Mouse (Mus musculus) heart, embryonic 11.5 days (tissue): ENCODE data around the gene Pdcd6. TPM values are rescaled to one million over a fixed set of nuclear protein-coding genes. Genes with fewer than 3 reads are reported as not detected.

ENCODE experiments used
- ATAC-seq: fragments of 200-750 bp; cut with Nextera tagmentation; replicated peaks from 2 replicates; pipeline ENCODE4 v1.8.0; 2017; ENCODE audit warnings: moderate library complexity; ENCODE audit not compliant: insufficient number of reproducible peaks, low FRiP score, low TSS enrichment
- H3K27ac ChIP-seq: fragments of 300-500 bp; sonication (generic); 2 replicates; pipeline ENCODE4 v1.5.1; 2014; ENCODE audit warnings: mild to moderate bottlenecking, low read depth, low read length
- H3K27me3 ChIP-seq: fragments of 300-500 bp; sonication (generic); 2 replicates; pipeline ENCODE4 v1.6.1; 2014; ENCODE audit warnings: mild to moderate bottlenecking, low read length, mixed read lengths; ENCODE audit not compliant: control insufficient read depth, insufficient read depth
- H3K36me3 ChIP-seq: fragments of 300-500 bp; sonication (generic); 2 replicates; pipeline ENCODE4 v1.6.1; 2014; ENCODE audit warnings: mild to moderate bottlenecking, low read length, moderate library complexity, mixed read lengths; ENCODE audit not compliant: control insufficient read depth, insufficient read depth
- H3K4me1 ChIP-seq: fragments of 300-500 bp; sonication (generic); 2 replicates; pipeline ENCODE4 v1.6.1; 2014; ENCODE audit warnings: low read length; ENCODE audit not compliant: control insufficient read depth, insufficient read depth
- H3K4me2 ChIP-seq: fragments of 300-500 bp; sonication (generic); 2 replicates; pipeline ENCODE4 v1.6.1; 2014; ENCODE audit warnings: mild to moderate bottlenecking, moderate library complexity
- H3K4me3 ChIP-seq: fragments of 300-500 bp; sonication (generic); 2 replicates; pipeline ENCODE4 v1.5.1; 2014; ENCODE audit warnings: low read depth, low read length
- H3K9ac ChIP-seq: fragments of 300-500 bp; sonication (generic); 2 replicates; pipeline ENCODE4 v1.6.1; 2014; ENCODE audit warnings: mild to moderate bottlenecking, low read depth, low read length, moderate library complexity
- H3K9me3 ChIP-seq: fragments of 300-500 bp; sonication (generic); replicated peaks from 2 replicates; pipeline ENCODE4 v1.6.1; 2016; ENCODE audit warnings: low read length; ENCODE audit not compliant: control insufficient read depth
- WGBS: fragments of 180-500 bp; shearing (Covaris S2); extraction: QIAGEN DNeasy Blood & Tissue Kit; methylation state at CpG from one replicate; pipeline ENCODE4 v1.1.7; 2014; ENCODE audit not compliant: insufficient replicate concordance; 5-methylcytosine and 5-hydroxymethylcytosine counted together
- polyA plus RNA-seq: library from polyadenylated mRNA; unstranded; fragments of >200 nt; fragmentation: Nextera tagmentation; extraction: Ambion mirVana; gene quantifications from 2 replicates; pipeline ENCODE4 v1.2.1, GENCODE M21; 2014

The Pdcd6 gene
- polyA plus RNA-seq, result 102 and 103 TPM in 2 replicates

GRCm38 (mm10) chr13:74317170-74317849, at the start of gene Pdcd6:
Pdcd6 (minus strand) TSS chr13:74317580.
- H3K27ac ChIP-seq, result no peak within 1 kb of the TSS; the same call in 1 of the 2 replicates
- H3K27me3 ChIP-seq, result no peaks in the 10 kb centered on the region
- under 1% methylated on average over 36 of the region's 36 CpGs for WGBS
- peak within 1 kb of the TSS; percentile 71 for H3K4me3 ChIP-seq
- H3K36me3 ChIP-seq, result peaks cover 14% of the 10 kb centered on the region
- peaks cover 5% of the 10 kb centered on the region; the same call in 1 of the 2 replicates for H3K4me1 ChIP-seq
- peak within 1 kb of the TSS; percentile 91 for H3K4me2 ChIP-seq
- H3K9ac ChIP-seq, result peak within 1 kb of the TSS; percentile 74
- H3K9me3 ChIP-seq, result no peaks in the 10 kb centered on the region
- peak; percentile 100 for ATAC-seq

- H3K4me1 ChIP-seq, result peaks cover 9% of the 10 kb centered on the region
- H3K27me3 ChIP-seq, result no peaks in the 10 kb centered on the region
- no peaks in the 10 kb centered on the region for H3K9me3 ChIP-seq
- H3K27ac ChIP-seq, result peak within 1 kb of the TSS; percentile 87
- 48% methylated on average over 8 of the region's 8 CpGs for WGBS
- H3K4me2 ChIP-seq, result peak within 1 kb of the TSS; percentile 58
- H3K9ac ChIP-seq, result peak within 1 kb of the TSS; percentile 64
- peaks cover 11% of the 10 kb centered on the region for H3K36me3 ChIP-seq
- peak within 1 kb of the TSS; percentile 23 for H3K4me3 ChIP-seq
- ATAC-seq, result peak; percentile 65; the same call in 1 of the 2 replicates
Measured at GRCm38 (mm10) chr13:74363859-74364235, 46.5 kb upstream of the Pdcd6 start, which contains the start of gene Lrrc14b. Lrrc14b (minus strand) TSS chr13:74364005.

GRCm38 (mm10) chr13:74363176-74363858, 45.9 kb upstream of the Pdcd6 start:
- Histone ChIP-seq H3K4me2 (peak overlapping the region; percentile 58), H3K4me3 (peak overlapping the region; percentile 23), H3K27me3 (no peaks in the 10 kb centered on the region), H3K27ac (peak overlapping the region; percentile 87), H3K36me3 (peaks cover 15% of the 10 kb centered on the region), H3K9ac (peak overlapping the region; percentile 64), H3K4me1 (peaks cover 9% of the 10 kb centered on the region), H3K9me3 (no peaks in the 10 kb centered on the region)
- WGBS, result 72% methylated on average over 13 of the region's 13 CpGs
- ATAC-seq, result peak; percentile 52

GRCm38 (mm10) chr13:74362218-74362617, 44.8 kb upstream of the Pdcd6 start:
- H3K4me2 ChIP-seq, result no peak overlapping the region
- ATAC-seq, result no peak
- H3K27ac ChIP-seq, result no peak overlapping the region
- no peak overlapping the region for H3K9ac ChIP-seq
- WGBS, result 68% methylated on average over 2 of the region's 2 CpGs
- no peaks in the 10 kb centered on the region for H3K27me3 ChIP-seq
- H3K4me1 ChIP-seq, result peaks cover 9% of the 10 kb centered on the region
- no peak overlapping the region for H3K4me3 ChIP-seq
- peaks cover 17% of the 10 kb centered on the region for H3K36me3 ChIP-seq
- H3K9me3 ChIP-seq, result no peaks in the 10 kb centered on the region

- 96% methylated on average over 13 of the region's 13 CpGs for WGBS
- Histone ChIP-seq H3K4me1 (no peaks in the 10 kb centered on the region), H3K27me3 (no peaks in the 10 kb centered on the region), H3K9me3 (no peaks in the 10 kb centered on the region), H3K4me2 (no peak overlapping the region), H3K4me3 (no peak overlapping the region), H3K9ac (no peak overlapping the region), H3K27ac (no peak overlapping the region), H3K36me3 (peaks cover 21% of the 10 kb centered on the region)
- ATAC-seq, result no peak
Measured at GRCm38 (mm10) chr13:74356491-74356890, 39.1 kb upstream of the Pdcd6 start.

GRCm38 (mm10) chr13:74350435-74350906, 33.1 kb upstream of the Pdcd6 start:
- ATAC-seq, result peak; percentile 9; the same call in 1 of the 2 replicates
- Histone ChIP-seq H3K27ac (no peak overlapping the region; the same call in 1 of the 2 replicates), H3K27me3 (no peaks in the 10 kb centered on the region), H3K4me3 (peak overlapping the region; percentile 73), H3K4me2 (peak overlapping the region; percentile 75), H3K9me3 (no peaks in the 10 kb centered on the region), H3K36me3 (no peaks in the 10 kb centered on the region), H3K4me1 (peaks cover 9% of the 10 kb centered on the region; the same call in 1 of the 2 replicates), H3K9ac (peak overlapping the region; percentile 91)
- 1% methylated on average over 15 of the region's 15 CpGs for WGBS

GRCm38 (mm10) chr13:74349566-74350434, 32.4 kb upstream of the Pdcd6 start, which contains the start of the genes Sdha and Ccdc127:
Sdha (minus strand) TSS chr13:74350280.
Ccdc127 (plus strand) TSS chr13:74350309.
- Histone ChIP-seq H3K27ac (peak within 1 kb of the TSS; percentile 85), H3K36me3 (no peaks in the 10 kb centered on the region), H3K4me3 (peak within 1 kb of the TSS; percentile 73), H3K4me2 (peak within 1 kb of the TSS; percentile 75), H3K4me1 (peaks cover 9% of the 10 kb centered on the region; the same call in 1 of the 2 replicates), H3K9me3 (no peaks in the 10 kb centered on the region), H3K27me3 (no peaks in the 10 kb centered on the region), H3K9ac (peak within 1 kb of the TSS; percentile 91)
- ATAC-seq, result peak; percentile 94
- WGBS, result 2% methylated on average over 57 of the region's 57 CpGs

- no peaks in the 10 kb centered on the region for H3K27me3 ChIP-seq
- H3K4me2 ChIP-seq, result no peak overlapping the region
- H3K4me3 ChIP-seq, result no peak overlapping the region
- no peaks in the 10 kb centered on the region for H3K4me1 ChIP-seq
- 55% methylated on average over 3 of the region's 3 CpGs for WGBS
- 0 out of 2 replicates have a peak, but pooled peaks have one; percentile 49 for ATAC-seq
- H3K9ac ChIP-seq, result no peak overlapping the region
- H3K36me3 ChIP-seq, result peaks cover 19% of the 10 kb centered on the region
- H3K27ac ChIP-seq, result no peak overlapping the region
- H3K9me3 ChIP-seq, result no peaks in the 10 kb centered on the region
Measured at GRCm38 (mm10) chr13:74341036-74341435, 23.7 kb upstream of the Pdcd6 start.
